Mouse (Mus musculus) heart, adult 2 months (tissue): ENCODE measurements around the gene Sema6c. TPM values are rescaled to one million over a fixed set of nuclear protein-coding genes. Genes with fewer than 3 reads are reported as not detected.

Experiments used
- DNase-seq, 2 experiments: peaks; one replicate each; pipeline ENCODE4 v3.0.0; 2021
- H3K27ac ChIP-seq: fragments of 200-600 bp; 2 replicates; pipeline ENCODE4 v1.8.1; 2022
- H3K27me3 ChIP-seq: fragments of 200-500 bp; 2 replicates; pipeline ENCODE4 v1.6.1; 2012; ENCODE audit warnings: mild to moderate bottlenecking, low read length, inconsistent platforms, mixed read lengths; ENCODE audit not compliant: control insufficient read depth, insufficient read depth
- H3K36me3 ChIP-seq: fragments of 200-500 bp; 2 replicates; pipeline ENCODE4 v1.6.1; 2012; ENCODE audit warnings: low read length, inconsistent platforms; ENCODE audit not compliant: control insufficient read depth, insufficient read depth
- H3K4me1 ChIP-seq: fragments of 200-500 bp; 2 replicates; pipeline ENCODE4 v1.6.1; 2011; ENCODE audit warnings: low read length; ENCODE audit not compliant: control insufficient read depth, insufficient read depth
- H3K4me3 ChIP-seq: fragments of 200-600 bp; 2 replicates; pipeline ENCODE4 v1.8.1; 2022
- H3K79me2 ChIP-seq: fragments of 200-500 bp; replicated peaks from 2 replicates; pipeline ENCODE4 v1.6.1; 2012; ENCODE audit warnings: mild to moderate bottlenecking, inconsistent platforms, low read length, moderate library complexity, mixed read lengths; ENCODE audit not compliant: control insufficient read depth, insufficient read depth
- H3K9ac ChIP-seq: fragments of 200-500 bp; 2 replicates; pipeline ENCODE4 v1.6.1; 2012; ENCODE audit warnings: low read depth, mild to moderate bottlenecking, control low read depth, inconsistent platforms, low read length, mixed read lengths
- CTCF ChIP-seq: fragments of 200-600 bp; IDR thresholded peaks from 2 replicates; pipeline ENCODE4 v1.8.1; 2022; ENCODE audit warnings: antibody characterized with exemption, mild to moderate bottlenecking, moderate library complexity
- EP300 ChIP-seq: fragments of 200-500 bp; IDR thresholded peaks from 2 replicates; pipeline ENCODE4 v1.6.1; 2011; ENCODE audit warnings: low read depth, low read length, control low read depth; ENCODE audit not compliant: insufficient read depth
- POLR2A ChIP-seq: fragments of 200-500 bp; IDR thresholded peaks from 2 replicates; pipeline ENCODE4 v1.6.1; 2011; ENCODE audit warnings: mild to moderate bottlenecking, low read depth, low read length, control low read depth; ENCODE audit not compliant: insufficient read depth
- WGBS: fragments of 180-500 bp; shearing (Covaris S2); methylation state at CpG from one replicate; pipeline ENCODE4 v1.1.7; 2018; 5-methylcytosine and 5-hydroxymethylcytosine counted together
- intact Hi-C: fragments of 180-260 bp; cut with DNase I; formaldehyde crosslinking; loops from one replicate; pipeline ENCODE4 v1.15.1; 2025
- polyA plus RNA-seq: library from polyadenylated mRNA; depleted of rRNA; stranded (reverse); fragments of >200 nt; gene quantifications from 2 replicates; pipeline ENCODE4 v1.2.3, GENCODE M21; 2012
- total RNA-seq, 2 experiments: library from RNA; stranded (reverse); gene quantifications; 2 replicates each; pipeline ENCODE4 v1.2.3; 2021

Gene Sema6c
- total and polyA plus RNA-seq, 3 experiments: 3.8 to 16.9 (median 3.9) TPM

- Histone ChIP-seq H3K27ac (no peak overlapping the region), H3K9ac (no peak overlapping the region), H3K4me1 (peaks cover 3% of the 10 kb centered on the region; the same call in 1 of the 2 replicates), H3K36me3 (no peaks in the 10 kb centered on the region), H3K27me3 (no peaks in the 10 kb centered on the region), H3K4me3 (no peak overlapping the region), H3K79me2 (no peaks in the 10 kb centered on the region)
- TF ChIP-seq CTCF (no peak), POLR2A (no peak), EP300 (no peak)
- DNase-seq: no peak
- intact Hi-C loops: loop anchor here (5.0 kb wide), 1 partner anchor 98 kb away; the partner anchor contains the start of gene Psmd4
- 73% methylated on average over 18 of the region's 18 CpGs for WGBS
These were observed 20.0 kb upstream of the Sema6c start for GRCm38 (mm10) chr3:95140289-95140595.

- H3K4me1 ChIP-seq: no peaks in the 10 kb centered on the region; the same call in 1 of the 2 replicates
- H3K9ac ChIP-seq: no peak overlapping the region
- no peaks in the 10 kb centered on the region for H3K79me2 ChIP-seq
- intact Hi-C loops: loop anchor here (5.0 kb wide), 1 partner anchor 98 kb away; the partner anchor contains the start of gene Psmd4
- no peak for DNase-seq
- TF ChIP-seq CTCF (no peak), EP300 (no peak), POLR2A (no peak)
- WGBS: 96% methylated on average over 6 of the region's 6 CpGs
- H3K36me3 ChIP-seq: no peaks in the 10 kb centered on the region
- H3K27ac ChIP-seq: no peak overlapping the region; the same call in 1 of the 2 replicates
- H3K27me3 ChIP-seq: no peaks in the 10 kb centered on the region
- H3K4me3 ChIP-seq: no peak overlapping the region
These were observed 19.5 kb upstream of the Sema6c start for GRCm38 (mm10) chr3:95140795-95141194.

- DNase-seq: peak in 1 of 2 experiments; percentile 60
- TF ChIP-seq POLR2A (0 out of 2 replicates have a peak, but pooled peaks have one; percentile 25), CTCF (no peak), EP300 (no peak)
- Histone ChIP-seq H3K4me1 (no peaks in the 10 kb centered on the region), H3K36me3 (no peaks in the 10 kb centered on the region), H3K79me2 (no peaks in the 10 kb centered on the region), H3K27me3 (no peaks in the 10 kb centered on the region), H3K4me3 (no peak overlapping the region), H3K9ac (no peak overlapping the region), H3K27ac (peak overlapping the region; percentile 12; the same call in 1 of the 2 replicates)
- WGBS: 89% methylated on average over 9 of the region's 9 CpGs
- intact Hi-C loops: loop anchor here (5.0 kb wide), 1 partner anchor 99 kb away; the partner anchor contains the start of gene Psmd4
These were observed 18.8 kb upstream of the Sema6c start for GRCm38 (mm10) chr3:95141474-95141873.

- DNase-seq: peak in 1 of 2 experiments; percentile 69
- no peak within 1 kb of the TSS for H3K9ac ChIP-seq
- H3K27me3 ChIP-seq: no peaks in the 10 kb centered on the region
- no peaks in the 10 kb centered on the region for H3K4me1 ChIP-seq
- 82% methylated on average over 10 of the region's 10 CpGs for WGBS
- H3K27ac ChIP-seq: peak within 1 kb of the TSS; percentile 12; the same call in 1 of the 2 replicates
- intact Hi-C loops: loop anchor here (1.0 to 5.0 kb wide), 5 partner anchors 19 to 121 kb away; partner anchors contain the start of genes Gabpb2, Psmd4 and Sema6c
- TF ChIP-seq POLR2A (peak; percentile 54; the same call in 1 of the 2 replicates), EP300 (no peak)
- no peak within 1 kb of the TSS for H3K4me3 ChIP-seq
- no peaks in the 10 kb centered on the region for H3K36me3 ChIP-seq
- no peaks in the 10 kb centered on the region for H3K79me2 ChIP-seq
These were observed 18.2 kb upstream of the Sema6c start, which contains the start of gene Tnfaip8l2 for GRCm38 (mm10) chr3:95141952-95142616. TSS of gene Tnfaip8l2 (minus strand) at chr3:95142360.

- no peak overlapping the region for H3K27ac ChIP-seq
- H3K4me3 ChIP-seq: no peak overlapping the region
- H3K4me1 ChIP-seq: no peaks in the 10 kb centered on the region
- intact Hi-C loops: loop anchor here (1.0 to 5.0 kb wide), 5 partner anchors 18 to 121 kb away; partner anchors contain the start of genes Gabpb2, Psmd4 and Sema6c
- 4% methylated on average over 5 of the region's 5 CpGs for WGBS
- H3K36me3 ChIP-seq: no peaks in the 10 kb centered on the region
- TF ChIP-seq CTCF: peak; percentile 99
- TF ChIP-seq POLR2A: 0 out of 2 replicates have a peak, but pooled peaks have one; percentile 17
- peak; percentile 91 for TF ChIP-seq EP300
- DNase-seq: peak; percentile 88 to 92
- no peaks in the 10 kb centered on the region for H3K27me3 ChIP-seq
- no peak overlapping the region for H3K9ac ChIP-seq
- H3K79me2 ChIP-seq: no peaks in the 10 kb centered on the region
These were observed 17.6 kb upstream of the Sema6c start for GRCm38 (mm10) chr3:95142617-95143011.

- no peaks in the 10 kb centered on the region for H3K36me3 ChIP-seq
- H3K27ac ChIP-seq: no peak overlapping the region
- H3K4me3 ChIP-seq: no peak overlapping the region
- H3K9ac ChIP-seq: no peak overlapping the region
- 67% methylated on average over 3 of the region's 3 CpGs for WGBS
- H3K4me1 ChIP-seq: no peaks in the 10 kb centered on the region
- intact Hi-C loops: loop anchor here (5.0 kb wide), 1 partner anchor 39 kb away; no protein-coding TSS in a partner anchor
- DNase-seq: no peak
- H3K79me2 ChIP-seq: no peaks in the 10 kb centered on the region
- TF ChIP-seq EP300: no peak
- no peak for TF ChIP-seq POLR2A
- TF ChIP-seq CTCF: no peak
- no peaks in the 10 kb centered on the region for H3K27me3 ChIP-seq
These were observed 12.3 kb upstream of the Sema6c start for GRCm38 (mm10) chr3:95147924-95148323.
